Comparison of ENCODE assay signal across 22 mouse cellular contexts in genomic region chr11:104235881-104236280, GRCm38 (mm10). TPM values are rescaled to one million over a fixed set of nuclear protein-coding genes. Genes with fewer than 3 reads are reported as not detected.
DNase-seq lines count a peak whose midpoint lies in the region; ATAC-seq and TF ChIP-seq lines count a peak whose summit lies in the region.
"Had no signal": no experiment of that assay in that cellular context is flagged by ENCODE, and none has a peak within 500 bp of the region (broad histone marks: within the 10 kb centered on the region; RNA-seq: fewer than 3 reads in every experiment).

No protein-coding gene starts in this region.

- WGBS in midbrain, embryonic 12.5 days: 68% methylated on average over 2 of the region's 2 CpGs
- 76% methylated on average over 2 of the region's 2 CpGs for WGBS in neural tube, embryonic 15.5 days

- peak; percentile 56 for DNase-seq in cerebellum, adult 9-11 months
- no peak for DNase-seq in cerebellum, postnatal 10 days
- no peak for DNase-seq in left cerebral cortex, adult 2 months (ENCODE audit: extremely low spot score in 1 of 2, low spot score in 2 of 2)
- DNase-seq in left cerebral cortex, adult 11 months (ENCODE audit: low spot score): no peak
- DNase-seq: adrenal gland, adult 2 months; cerebellum, postnatal 14 days; left cerebral cortex, postnatal 4 days; lung, adult 18-20 months; right cerebral cortex, adult 18-20 months had no signal

- no peak for TF ChIP-seq CTCF in left cerebral cortex, adult 2 months (IDR thresholded peaks at IDR 0.05)

- no peaks in the 10 kb centered on the region for H3K36me3 ChIP-seq in midbrain, embryonic 12.5 days
- no peaks in the 10 kb centered on the region for H3K36me3 ChIP-seq in neural tube, embryonic 15.5 days
- H3K36me3 ChIP-seq: heart, embryonic 12.5 days; kidney, embryonic 15.5 days had no signal

- H3K9ac ChIP-seq in midbrain, embryonic 12.5 days (replicated peaks): no peak overlapping the region
- 0 out of 2 replicates have a peak overlapping the region, but pooled peaks have one; percentile 9 for H3K9ac ChIP-seq in neural tube, embryonic 15.5 days (replicated peaks)
- H3K9ac ChIP-seq: heart, embryonic 12.5 days; kidney, embryonic 15.5 days had no signal

- H3K9me3 ChIP-seq in midbrain, embryonic 12.5 days: no peaks in the 10 kb centered on the region
- no peaks in the 10 kb centered on the region for H3K9me3 ChIP-seq in neural tube, embryonic 15.5 days (replicated peaks)
- H3K9me3 ChIP-seq: heart, embryonic 12.5 days; kidney, embryonic 15.5 days had no signal

- peaks cover 69% of the 10 kb centered on the region for H3K27me3 ChIP-seq in midbrain, embryonic 12.5 days
- H3K27me3 ChIP-seq in neural tube, embryonic 15.5 days (replicated peaks): no peaks in the 10 kb centered on the region; the same call in 1 of the 2 replicates

- H3K27ac ChIP-seq in left cerebral cortex, adult 2 months: peak overlapping the region; percentile 73; the same call in 1 of the 2 replicates
- no peak overlapping the region for H3K27ac ChIP-seq in midbrain, embryonic 12.5 days (replicated peaks)
- H3K27ac ChIP-seq in neural tube, embryonic 15.5 days (replicated peaks): no peak overlapping the region
- H3K27ac ChIP-seq: kidney, embryonic 15.5 days; macrophage had no signal

- no peak overlapping the region for H3K4me3 ChIP-seq in left cerebral cortex, adult 2 months
- H3K4me3 ChIP-seq in midbrain, embryonic 12.5 days: no peak overlapping the region
- H3K4me3 ChIP-seq in neural tube, embryonic 15.5 days (replicated peaks): peak overlapping the region; percentile 57
- H3K4me3 ChIP-seq: heart, embryonic 12.5 days; kidney, embryonic 15.5 days had no signal

- ATAC-seq in midbrain, embryonic 12.5 days (ENCODE audit: low FRiP score, low read depth): no peak
- no peak for ATAC-seq in neural tube, embryonic 15.5 days (ENCODE audit: low FRiP score)
- no peak for ATAC-seq in erythroblast, adult 5-6 weeks (replicated peaks; ENCODE audit: low FRiP score, poor library complexity, severe bottlenecking)
- no peak for ATAC-seq in inflammation-experienced regulatory T-cells, adult 6 months
- ATAC-seq: intestine, embryonic 16.5 days had no signal

- intact Hi-C loops in left cerebral cortex, adult 2 months (cut with DNase I): loop anchor here (2.0 to 10.0 kb wide), 2 partner anchors 13 to 209 kb away; no protein-coding TSS in a partner anchor

- peak overlapping the region; percentile 12; the same call in 1 of the 2 replicates for H3K4me2 ChIP-seq in midbrain, embryonic 12.5 days (replicated peaks)
- peak overlapping the region; percentile 79 for H3K4me2 ChIP-seq in neural tube, embryonic 15.5 days
- H3K4me2 ChIP-seq: heart, embryonic 12.5 days; kidney, embryonic 15.5 days had no signal

- peaks cover 43% of the 10 kb centered on the region for H3K4me1 ChIP-seq in midbrain, embryonic 12.5 days
- H3K4me1 ChIP-seq in neural tube, embryonic 15.5 days: peaks cover 62% of the 10 kb centered on the region

RNA-seq across cellular contexts. Expression of gene Mapt, which starts 4.7 kb away (rescaled TPM):
- total RNA-seq in left cerebral cortex, adult 2 months (2021): 100 to 1,000 TPM; 353 to 364 TPM
- polyA plus RNA-seq in midbrain, embryonic 12.5 days (2016; fragmentation: Nextera tagmentation; extraction: Ambion mirVana): 169 and 176 TPM in 2 replicates
- 880 and 1,075 TPM in 2 replicates for polyA plus RNA-seq in neural tube, embryonic 15.5 days (2015; fragmentation: Nextera tagmentation; extraction: Ambion mirVana)
- total RNA-seq in erythroblast, adult 5-6 weeks (2015; ENCODE audit: low replicate concordance): not detected in 2 replicates
- total RNA-seq in erythroblast, adult 5-6 weeks (2017; ENCODE audit: low replicate concordance): not detected in 2 replicates
- under 1 TPM in 1 of 3 experiments, not detected in 2; 0.41 TPM for polyA plus RNA-seq in inflammation-experienced regulatory T-cells, adult 6 months (2017; shearing (Covaris generic))
- polyA plus RNA-seq: macrophage had no signal

RNA-seq across cellular contexts. Expression of gene Sppl2c, which starts 49.8 kb away (rescaled TPM):
- total RNA-seq in left cerebral cortex, adult 2 months (2021): not detected
- polyA plus RNA-seq in midbrain, embryonic 12.5 days (2016; fragmentation: Nextera tagmentation; extraction: Ambion mirVana): not detected in 2 replicates
- polyA plus RNA-seq in neural tube, embryonic 15.5 days (2015; fragmentation: Nextera tagmentation; extraction: Ambion mirVana): not detected in 2 replicates
- not detected in 2 replicates for total RNA-seq in erythroblast, adult 5-6 weeks (2015; ENCODE audit: low replicate concordance)
- not detected in 2 replicates for total RNA-seq in erythroblast, adult 5-6 weeks (2017; ENCODE audit: low replicate concordance)
- polyA plus RNA-seq in inflammation-experienced regulatory T-cells, adult 6 months (2017; shearing (Covaris generic)): not detected
- total RNA-seq: adrenal gland, adult 2 months; heart, postnatal 25 days; layer of hippocampus, postnatal 25 days; left cerebral cortex, postnatal 4 days; liver, adult 2 months had no signal
- polyA plus RNA-seq: adrenal gland, adult 2 months; brain, embryonic 14.5 days; heart, embryonic 12.5 days; intestine, embryonic 16.5 days; kidney, embryonic 15.5 days; liver, adult 2 months; macrophage; urinary bladder, adult 2 months had no signal

Comparison
In these comparisons a context has a peak if more than half of its experiments do, and no peak if none do; other contexts are left out.
1. RNA of gene Mapt, which starts 4.7 kb away (polyA plus RNA-seq): 880 to 1,075 TPM in neural tube, embryonic 15.5 days and 169 to 176 TPM in midbrain, embryonic 12.5 days; 0.41 TPM in inflammation-experienced regulatory T-cells, adult 6 months; every median in the first group is over 100 times any median in the second.